Mouse (Mus musculus): ENCODE measurements around the gene 2610028H24Rik.

Gene 2610028H24Rik

GRCm38 (mm10) chr10:76488265-76488664 lies 39.4 kb downstream of the 2610028H24Rik start:
- in situ Hi-C loops (cut with MboI, MseI), result no loop called here

GRCm38 (mm10) chr10:76489205-76489604 lies 40.3 kb downstream of the 2610028H24Rik start:
- in situ Hi-C loops (cut with MboI, MseI), result no loop called here

- in situ Hi-C loops (cut with MboI, MseI), result no loop called here
Observed at GRCm38 (mm10) chr10:76493527-76493926, 44.6 kb downstream of the 2610028H24Rik start.

GRCm38 (mm10) chr10:76495501-76495900 lies 46.6 kb downstream of the 2610028H24Rik start:
- in situ Hi-C loops (cut with MboI, MseI), result no loop called here

- in situ Hi-C loops (cut with MboI, MseI), result no loop called here
Observed at GRCm38 (mm10) chr10:76496366-76496765, 47.5 kb downstream of the 2610028H24Rik start.

- in situ Hi-C loops (cut with MboI, MseI), result no loop called here
Observed at GRCm38 (mm10) chr10:76497522-76497921, 48.6 kb downstream of the 2610028H24Rik start.

GRCm38 (mm10) chr10:76504271-76504943 lies 55.5 kb downstream of the 2610028H24Rik start:
- in situ Hi-C loops (cut with MboI, MseI), result loop anchor here (5.0 kb wide), 1 partner anchor 43 kb away; no protein-coding TSS in a partner anchor

- in situ Hi-C loops (cut with MboI, MseI), result no loop called here
Observed at GRCm38 (mm10) chr10:76505865-76506264, 57.0 kb downstream of the 2610028H24Rik start.
